Mouse (Mus musculus) stomach, embryonic 14.5 days (tissue): ENCODE results near the gene Rpp38. TPM values are rescaled to one million over a fixed set of nuclear protein-coding genes. Genes with fewer than 3 reads are reported as not detected.
A peak's percentile ranks its signal among the peaks of the same experiment; 100 is the strongest.

Experiments used
- ATAC-seq: fragments of 200-750 bp; cut with Nextera tagmentation; 2 replicates; pipeline ENCODE4 v1.8.0; 2017; ENCODE audit warnings: low read depth, moderate TSS enrichment; ENCODE audit not compliant: insufficient number of reproducible peaks, insufficient read depth, low FRiP score
- H3K27ac ChIP-seq: fragments of 300-500 bp; sonication (generic); 2 replicates; pipeline ENCODE4 v1.5.1; 2014; ENCODE audit warnings: mild to moderate bottlenecking, low read length, moderate library complexity, mixed read lengths
- H3K27me3 ChIP-seq: fragments of 300-500 bp; sonication (generic); 2 replicates; pipeline ENCODE4 v1.6.1; 2014; ENCODE audit warnings: low read length, control low read depth, mixed read lengths; ENCODE audit not compliant: control insufficient read depth, insufficient read depth
- H3K36me3 ChIP-seq: fragments of 300-500 bp; sonication (generic); 2 replicates; pipeline ENCODE4 v1.6.1; 2014; ENCODE audit warnings: mild to moderate bottlenecking, control low read depth, low read length, moderate library complexity, mixed read lengths; ENCODE audit not compliant: control insufficient read depth, insufficient read depth
- H3K4me1 ChIP-seq: fragments of 300-500 bp; sonication (generic); 2 replicates; pipeline ENCODE4 v1.6.1; 2014; ENCODE audit warnings: low read length, control low read depth, mixed read lengths; ENCODE audit not compliant: control insufficient read depth, insufficient read depth
- H3K4me2 ChIP-seq: fragments of 300-500 bp; sonication (generic); replicated peaks from 2 replicates; pipeline ENCODE4 v1.6.1; 2014; ENCODE audit warnings: low read depth, low read length, control low read depth
- H3K4me3 ChIP-seq: fragments of 300-500 bp; sonication (generic); 2 replicates; pipeline ENCODE4 v1.5.1; 2014; ENCODE audit warnings: low read depth, low read length, control low read depth
- H3K9ac ChIP-seq: fragments of 300-500 bp; sonication (generic); replicated peaks from 2 replicates; pipeline ENCODE4 v1.6.1; 2014; ENCODE audit warnings: low read depth, mild to moderate bottlenecking, control low read depth, low read length, moderate library complexity, mixed read lengths
- H3K9me3 ChIP-seq: fragments of 300-500 bp; sonication (generic); 2 replicates; pipeline ENCODE4 v1.6.1; 2016; ENCODE audit warnings: low read depth, low read length, control low read depth; ENCODE audit not compliant: control insufficient read depth
- WGBS: fragments of 180-500 bp; shearing (Covaris S2); extraction: QIAGEN DNeasy Blood & Tissue Kit; methylation state at CpG from one replicate; pipeline ENCODE4 v1.1.7; 2014; 5-methylcytosine and 5-hydroxymethylcytosine counted together
- polyA plus RNA-seq: library from polyadenylated mRNA; unstranded; fragments of >200 nt; fragmentation: Nextera tagmentation; extraction: Ambion mirVana; gene quantifications from 2 replicates; pipeline ENCODE4 v1.2.1, GENCODE M21; 2014

The Rpp38 gene
- polyA plus RNA-seq, 1 experiment from 2014 or later: 25.4 TPM

DNA sequence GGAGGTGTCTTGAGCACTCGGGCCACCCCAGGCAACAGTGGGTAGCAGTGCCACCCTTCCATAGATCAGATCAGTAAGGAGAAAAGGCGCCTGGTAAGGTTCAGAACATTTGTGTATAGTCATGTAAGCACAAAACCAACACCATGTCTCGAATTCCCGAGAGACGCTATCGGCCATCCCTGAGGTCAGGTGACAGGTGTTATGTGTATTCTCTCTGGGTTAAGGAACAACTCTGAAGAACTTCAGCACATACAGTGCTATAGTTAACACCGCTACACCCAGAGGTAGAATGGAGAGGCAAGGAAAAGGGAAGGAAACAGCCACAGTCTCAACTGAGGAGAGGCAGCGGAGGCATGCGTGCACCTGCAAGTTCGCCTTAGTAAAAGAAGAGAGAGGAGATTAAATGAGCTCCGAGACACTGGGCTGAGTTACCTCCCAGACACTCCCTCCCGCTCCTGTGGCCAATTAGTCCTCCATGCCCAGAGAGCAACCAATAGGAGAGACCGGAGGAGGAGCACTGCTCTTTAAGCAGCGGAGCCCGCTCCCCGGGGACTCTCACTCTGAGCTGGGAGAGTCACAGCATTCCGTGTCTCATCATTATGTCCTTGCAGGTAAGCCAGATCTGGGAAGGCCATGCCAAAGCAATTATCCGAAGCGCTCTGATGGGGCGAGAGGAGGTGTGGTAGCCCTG lies 3.3 kb upstream of the Rpp38 start, which contains the start of gene Acbd7:
TSS of gene Acbd7 (plus strand) at position 558 of the 691 bp plus-strand sequence.
- Histone ChIP-seq H3K9me3 (no peaks in the 10 kb centered on the region), H3K4me3 (peak within 1 kb of the TSS; percentile 22), H3K27me3 (no peaks in the 10 kb centered on the region), H3K9ac (no peak within 1 kb of the TSS), H3K4me2 (peak within 1 kb of the TSS; percentile 40), H3K27ac (no peak within 1 kb of the TSS), H3K4me1 (peaks cover 12% of the 10 kb centered on the region; the same call in 1 of the 2 replicates), H3K36me3 (no peaks in the 10 kb centered on the region)
- peak; percentile 19; the same call in 1 of the 2 replicates for ATAC-seq
- WGBS: 5% methylated on average over 20 of the region's 20 CpGs

GRCm38 (mm10) chr2:3333761-3334160 lies 1.3 kb upstream of the Rpp38 start:
- 89% methylated on average over 12 of the region's 12 CpGs for WGBS
- no peak overlapping the region for H3K4me2 ChIP-seq
- no peak overlapping the region for H3K9ac ChIP-seq

GRCm38 (mm10) chr2:3332056-3332455 lies 387 bp downstream of the Rpp38 start:
- Histone ChIP-seq H3K4me2 (peak overlapping the region; percentile 62), H3K27ac (peak overlapping the region; percentile 64), H3K9me3 (no peaks in the 10 kb centered on the region), H3K9ac (peak overlapping the region; percentile 49), H3K27me3 (no peaks in the 10 kb centered on the region), H3K4me1 (peaks cover 12% of the 10 kb centered on the region; the same call in 1 of the 2 replicates), H3K4me3 (peak overlapping the region; percentile 60), H3K36me3 (peaks cover 19% of the 10 kb centered on the region; the same call in 1 of the 2 replicates)
- WGBS: under 1% methylated on average over 21 of the region's 21 CpGs
- no peak for ATAC-seq

More at GRCm38 (mm10) chr2:3333761-3334160, 1.3 kb upstream of the Rpp38 start:
- Histone ChIP-seq H3K4me1 (peaks cover 12% of the 10 kb centered on the region; the same call in 1 of the 2 replicates), H3K9me3 (no peaks in the 10 kb centered on the region), H3K27ac (no peak overlapping the region), H3K4me3 (no peak overlapping the region), H3K36me3 (peaks cover 9% of the 10 kb centered on the region; the same call in 1 of the 2 replicates), H3K27me3 (no peaks in the 10 kb centered on the region)
- no peak for ATAC-seq

DNA sequence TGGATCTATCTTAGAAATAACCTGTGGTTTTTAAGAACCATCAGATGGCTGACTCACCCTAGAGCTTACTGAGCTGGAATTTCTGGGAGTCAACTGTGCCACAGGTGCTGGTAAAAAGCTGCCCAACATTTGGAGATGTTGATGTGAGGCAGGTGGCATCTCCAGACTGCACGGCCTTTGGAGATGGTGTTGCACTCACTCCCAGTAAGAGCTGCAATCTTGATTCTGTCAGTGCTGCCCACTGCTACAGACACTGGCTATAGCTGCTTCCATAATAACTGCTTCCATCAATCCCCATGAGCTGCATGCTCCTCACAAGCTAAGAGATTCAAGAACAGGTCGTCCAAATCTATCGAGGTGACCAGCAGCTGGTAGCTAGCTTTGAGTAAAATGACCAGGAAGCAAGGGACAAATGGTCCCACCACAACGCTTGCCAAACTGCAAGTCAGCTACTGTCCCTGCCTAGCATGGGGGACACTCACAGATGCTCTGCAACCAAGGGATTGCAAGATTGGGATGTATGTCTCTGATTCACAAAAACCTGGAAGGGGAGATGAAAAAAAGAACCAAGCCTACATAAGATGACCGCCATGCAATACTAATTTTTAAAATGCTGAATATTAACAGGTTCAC lies 1.3 kb downstream of the Rpp38 start:
- H3K4me2 ChIP-seq: peak overlapping the region; percentile 62
- H3K27ac ChIP-seq: no peak overlapping the region
- WGBS: 76% methylated on average over 5 of the region's 5 CpGs
- H3K27me3 ChIP-seq: no peaks in the 10 kb centered on the region
- peak overlapping the region; percentile 49; the same call in 1 of the 2 replicates for H3K9ac ChIP-seq
- peak overlapping the region; percentile 60 for H3K4me3 ChIP-seq
- ATAC-seq: no peak
- H3K4me1 ChIP-seq: peaks cover 12% of the 10 kb centered on the region; the same call in 1 of the 2 replicates
- H3K9me3 ChIP-seq: no peaks in the 10 kb centered on the region
- H3K36me3 ChIP-seq: peaks cover 24% of the 10 kb centered on the region

GRCm38 (mm10) chr2:3327351-3327750 lies 5.1 kb downstream of the Rpp38 start:
- peaks cover 8% of the 10 kb centered on the region; the same call in 1 of the 2 replicates for H3K4me1 ChIP-seq
- 36% methylated on average over 1 of the region's 1 CpGs for WGBS
- no peak overlapping the region for H3K9ac ChIP-seq
- no peaks in the 10 kb centered on the region for H3K9me3 ChIP-seq
- ATAC-seq: no peak
- H3K27me3 ChIP-seq: no peaks in the 10 kb centered on the region
- H3K27ac ChIP-seq: no peak overlapping the region
- peaks cover 35% of the 10 kb centered on the region for H3K36me3 ChIP-seq
- no peak overlapping the region for H3K4me2 ChIP-seq
- H3K4me3 ChIP-seq: no peak overlapping the region

DNA sequence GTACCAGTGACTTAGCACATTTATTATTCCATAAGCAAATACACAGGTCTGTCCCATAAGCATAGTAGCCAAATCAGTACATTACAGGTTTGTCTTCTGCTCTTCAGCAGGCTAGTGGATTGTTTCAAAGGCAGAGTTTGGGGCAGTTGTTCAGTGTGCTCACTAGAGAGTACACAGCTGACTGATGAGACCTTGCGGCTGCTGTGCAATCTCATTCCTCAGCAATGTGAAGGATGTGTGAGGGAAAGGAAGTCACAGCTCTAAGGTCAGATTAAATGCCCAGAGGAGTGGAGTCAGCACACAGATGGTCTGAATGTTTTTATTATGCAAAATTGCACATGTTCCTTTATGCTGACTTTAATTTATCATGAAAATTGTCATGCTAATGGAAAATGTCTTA lies 5.9 kb downstream of the Rpp38 start:
- Histone ChIP-seq H3K9me3 (no peaks in the 10 kb centered on the region), H3K4me2 (no peak overlapping the region), H3K9ac (no peak overlapping the region), H3K4me3 (no peak overlapping the region), H3K4me1 (peaks cover 6% of the 10 kb centered on the region; the same call in 1 of the 2 replicates), H3K36me3 (peaks cover 35% of the 10 kb centered on the region), H3K27ac (no peak overlapping the region), H3K27me3 (no peaks in the 10 kb centered on the region)
- WGBS: 85% methylated on average over 1 of the region's 1 CpGs
- no peak for ATAC-seq

DNA sequence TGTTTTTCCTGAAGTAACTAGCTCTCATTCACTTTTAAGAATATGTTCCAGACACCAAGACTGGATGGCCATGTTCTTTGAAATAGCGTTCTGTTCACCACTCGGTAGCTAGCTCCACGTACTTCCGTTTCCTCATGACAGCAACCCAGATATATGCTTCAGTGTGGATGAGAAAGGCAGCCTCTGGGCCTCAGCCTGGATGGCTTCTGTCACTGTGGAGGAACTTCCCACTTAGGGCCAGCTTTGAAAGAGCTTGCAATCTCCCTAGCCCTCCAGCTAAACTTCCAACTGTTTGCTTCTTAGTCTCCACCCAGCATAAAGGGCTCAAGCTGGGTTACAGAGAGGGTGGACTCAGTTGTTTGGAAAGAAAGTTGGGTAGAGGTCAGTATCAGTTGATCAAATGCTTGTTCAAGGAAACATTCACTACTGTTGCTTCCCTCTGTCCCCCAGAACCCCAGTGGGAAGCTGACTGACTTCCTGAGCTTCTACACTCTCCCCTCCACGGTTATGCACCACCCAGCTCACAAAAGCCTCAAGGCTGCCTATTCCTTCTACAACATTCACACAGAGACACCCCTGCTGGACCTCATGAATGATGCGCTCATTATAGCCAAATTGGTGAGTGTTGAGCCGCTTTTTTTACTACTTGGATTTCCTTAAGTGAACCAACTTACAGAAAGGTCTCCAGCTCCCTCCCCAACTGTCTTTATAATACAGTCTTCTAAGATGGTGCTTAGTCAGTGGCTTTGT lies 7.9 kb downstream of the Rpp38 start:
- no peak for ATAC-seq
- Histone ChIP-seq H3K9ac (no peak overlapping the region), H3K4me1 (no peaks in the 10 kb centered on the region), H3K9me3 (no peaks in the 10 kb centered on the region), H3K27me3 (no peaks in the 10 kb centered on the region), H3K4me2 (no peak overlapping the region), H3K4me3 (no peak overlapping the region), H3K36me3 (peaks cover 34% of the 10 kb centered on the region), H3K27ac (no peak overlapping the region)
- 92% methylated on average over 7 of the region's 7 CpGs for WGBS

- ATAC-seq: no peak
- Histone ChIP-seq H3K9ac (no peak overlapping the region), H3K4me3 (no peak overlapping the region), H3K4me2 (no peak overlapping the region), H3K4me1 (no peaks in the 10 kb centered on the region), H3K27ac (no peak overlapping the region), H3K27me3 (no peaks in the 10 kb centered on the region), H3K9me3 (no peaks in the 10 kb centered on the region), H3K36me3 (peaks cover 22% of the 10 kb centered on the region)
- WGBS: 75% methylated on average over 2 of the region's 2 CpGs
These were observed 9.3 kb downstream of the Rpp38 start for GRCm38 (mm10) chr2:3323132-3323531.
